Mouse (Mus musculus) heart, postnatal 0 days (tissue): ENCODE measurements at regions not wholly inside any gene's neighbourhood (a gene's known extent, or its start where the extent isn't known, plus 50 kb on each side); places are given as distances from the start of the nearest gene placed in this dataset.

ENCODE experiments used
- CTCF ChIP-seq: IDR thresholded peaks from 2 replicates; pipeline ENCODE4 v1.5.1; 2016; ENCODE audit warnings: antibody characterized with exemption, control low read depth, low read depth
- EP300 ChIP-seq: IDR thresholded peaks from 2 replicates; pipeline ENCODE4 v1.6.1; 2016; ENCODE audit warnings: antibody characterized with exemption, low read depth

DNA sequence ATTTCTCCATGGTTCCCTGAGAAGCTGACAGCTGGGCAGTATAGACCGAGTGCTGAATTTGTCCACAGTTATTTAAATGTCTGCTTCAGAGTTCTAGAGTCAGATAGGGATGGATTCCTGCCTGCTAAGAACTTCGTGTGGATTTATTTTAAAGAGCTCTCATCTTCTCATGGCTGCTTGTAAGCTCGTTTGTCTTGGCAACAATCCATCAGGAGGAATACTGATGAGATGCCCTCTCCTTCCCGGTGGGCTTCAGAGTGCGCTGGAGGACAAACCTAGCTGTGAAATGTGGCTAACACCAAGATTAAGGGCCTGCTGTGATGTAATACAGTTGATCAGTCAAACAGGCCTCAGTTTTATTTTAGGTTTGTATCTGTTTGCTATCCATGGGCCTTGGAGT, 128.7 kb downstream of the Tmem161b start:
- TF ChIP-seq CTCF (no peak), EP300 (no peak)
